Mouse (Mus musculus) kidney, postnatal 0 days (tissue): ENCODE measurements around the gene Cinp. TPM values are rescaled to one million over a fixed set of nuclear protein-coding genes. Genes with fewer than 3 reads are reported as not detected.
A peak's percentile ranks its signal among the peaks of the same experiment; 100 is the strongest.

Experiments used
- ATAC-seq: fragments of 200-750 bp; cut with Nextera tagmentation; replicated peaks from 2 replicates; pipeline ENCODE4 v1.8.0; 2017; ENCODE audit warnings: low read depth, moderate number of reproducible peaks, moderate TSS enrichment, moderate library complexity; ENCODE audit not compliant: low FRiP score
- DNase-seq: peaks from one replicate; pipeline ENCODE4 v3.0.0-alpha.2; 2016; ENCODE audit warnings: low spot score
- H3K27ac ChIP-seq: fragments of 300-500 bp; sonication (generic); 2 replicates; pipeline ENCODE4 v1.5.1; 2014; ENCODE audit warnings: mild to moderate bottlenecking
- H3K27me3 ChIP-seq: fragments of 300-500 bp; sonication (generic); 2 replicates; pipeline ENCODE4 v1.6.1; 2014; ENCODE audit warnings: low read length, mixed read lengths; ENCODE audit not compliant: insufficient read depth
- H3K36me3 ChIP-seq: fragments of 300-500 bp; sonication (generic); 2 replicates; pipeline ENCODE4 v1.6.1; 2014; ENCODE audit warnings: low read length, mixed read lengths; ENCODE audit not compliant: insufficient read depth
- H3K4me1 ChIP-seq: fragments of 300-500 bp; sonication (generic); replicated peaks from 2 replicates; pipeline ENCODE4 v1.6.1; 2014; ENCODE audit warnings: antibody characterized with exemption, low read length, mixed read lengths; ENCODE audit not compliant: insufficient read depth
- H3K4me2 ChIP-seq: fragments of 300-500 bp; sonication (generic); 2 replicates; pipeline ENCODE4 v1.6.1; 2014; ENCODE audit warnings: mild to moderate bottlenecking, low read length, moderate library complexity, mixed read lengths
- H3K4me3 ChIP-seq: fragments of 300-500 bp; sonication (generic); replicated peaks from 2 replicates; pipeline ENCODE4 v1.5.1; 2014; ENCODE audit warnings: low read depth, low read length
- H3K9ac ChIP-seq: fragments of 300-500 bp; sonication (generic); 2 replicates; pipeline ENCODE4 v1.6.1; 2014; ENCODE audit warnings: low read depth, low read length
- H3K9me3 ChIP-seq: fragments of 300-500 bp; sonication (generic); replicated peaks from 2 replicates; pipeline ENCODE4 v1.6.1; 2016; ENCODE audit warnings: low read length, inconsistent platforms, mixed read lengths
- CTCF ChIP-seq: IDR thresholded peaks from 2 replicates; pipeline ENCODE4 v1.5.1; 2016; ENCODE audit warnings: antibody characterized with exemption, low read depth, mild to moderate bottlenecking, moderate library complexity
- WGBS: fragments of 180-500 bp; shearing (Covaris S2); extraction: QIAGEN DNeasy Blood & Tissue Kit; methylation state at CpG from one replicate; pipeline ENCODE4 v1.1.7; 2014; 5-methylcytosine and 5-hydroxymethylcytosine counted together
- polyA plus RNA-seq: library from polyadenylated mRNA; unstranded; fragments of >200 nt; fragmentation: Nextera tagmentation; extraction: Ambion mirVana; gene quantifications from 2 replicates; pipeline ENCODE4 v1.2.1, GENCODE M21; 2015

Cinp gene
- polyA plus RNA-seq, 1 experiment from 2014 or later, result 59.2 TPM

DNA sequence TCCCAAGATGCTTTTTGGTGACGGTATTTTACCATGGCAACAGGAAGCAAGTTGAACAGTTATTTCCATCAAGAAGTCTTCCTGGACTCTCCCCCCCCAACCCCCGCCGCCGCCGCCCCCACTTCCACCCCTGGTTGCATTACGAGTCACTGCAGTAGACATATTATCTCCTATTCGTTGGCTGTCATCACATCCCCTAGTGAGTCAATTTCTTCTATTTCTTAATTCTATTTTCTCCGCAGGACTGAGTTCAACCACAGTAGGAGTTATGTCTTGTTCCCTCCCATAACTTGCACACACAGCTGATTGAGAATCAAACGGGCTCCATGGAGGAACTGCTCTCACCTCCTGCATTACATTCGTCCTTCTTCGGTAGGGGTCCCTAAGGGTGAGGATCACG lies 839 bp downstream of the Cinp start:
- H3K4me3 ChIP-seq, result peak overlapping the region; percentile 82
- H3K9me3 ChIP-seq, result no peaks in the 10 kb centered on the region
- peak overlapping the region; percentile 75 for H3K9ac ChIP-seq
- H3K27ac ChIP-seq, result peak overlapping the region; percentile 36; the same call in 1 of the 2 replicates
- DNase-seq (no peak), ATAC-seq (no peak)
- TF ChIP-seq CTCF, result no peak
- no peaks in the 10 kb centered on the region for H3K36me3 ChIP-seq
- 26% methylated on average over 12 of the region's 12 CpGs for WGBS
- H3K4me1 ChIP-seq, result peaks cover 9% of the 10 kb centered on the region
- peak overlapping the region; percentile 94 for H3K4me2 ChIP-seq
- no peaks in the 10 kb centered on the region for H3K27me3 ChIP-seq

DNA sequence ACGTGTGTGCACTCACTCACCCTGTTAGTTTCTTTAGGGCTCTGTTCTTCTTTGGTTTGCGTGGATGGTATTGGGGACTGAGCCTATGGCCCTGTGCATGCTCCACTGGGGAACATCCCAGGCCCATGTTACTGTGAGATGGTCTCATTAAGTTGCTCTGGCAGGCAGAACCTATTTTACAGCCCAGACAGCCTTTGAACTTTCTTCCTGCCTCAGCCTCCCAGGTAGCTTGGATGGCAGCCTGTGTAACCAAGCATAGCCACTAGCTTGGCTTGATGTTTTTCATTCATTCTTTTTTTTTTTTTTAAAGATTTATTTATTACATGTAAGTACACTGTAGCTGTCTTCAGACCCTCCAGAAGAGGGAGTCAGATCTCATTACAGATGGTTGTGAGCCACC lies 3.7 kb downstream of the Cinp start:
- WGBS, result 75% methylated on average over 2 of the region's 2 CpGs
- no peaks in the 10 kb centered on the region for H3K36me3 ChIP-seq
- no peak overlapping the region for H3K4me2 ChIP-seq
- TF ChIP-seq CTCF, result no peak
- H3K27me3 ChIP-seq, result no peaks in the 10 kb centered on the region
- ATAC-seq (no peak), DNase-seq (no peak)
- H3K4me3 ChIP-seq, result no peak overlapping the region
- no peak overlapping the region for H3K27ac ChIP-seq
- no peak overlapping the region for H3K9ac ChIP-seq
- no peaks in the 10 kb centered on the region for H3K9me3 ChIP-seq
- H3K4me1 ChIP-seq, result peaks cover 9% of the 10 kb centered on the region

DNA sequence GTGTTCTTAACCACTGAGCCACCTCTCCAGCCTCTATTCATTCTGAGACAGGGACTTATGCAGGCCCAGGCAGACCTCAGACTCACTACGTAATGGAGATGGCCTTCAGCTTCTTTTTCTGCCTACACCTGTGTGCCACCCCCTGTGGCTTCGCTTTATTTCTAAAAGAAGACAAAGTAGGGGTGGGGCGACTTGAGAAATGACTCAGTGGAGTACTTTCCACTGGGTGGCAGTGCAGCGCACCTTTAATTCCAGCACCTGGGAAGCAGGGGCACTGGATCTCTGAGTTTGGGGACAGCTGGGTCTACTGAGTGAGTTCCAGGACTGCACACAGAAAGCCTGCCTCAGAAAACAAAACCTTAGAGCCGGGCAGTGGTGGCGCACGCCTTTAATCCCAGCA lies 6.7 kb downstream of the Cinp start:
- Histone ChIP-seq H3K36me3 (peaks cover 16% of the 10 kb centered on the region), H3K4me2 (no peak overlapping the region), H3K4me3 (no peak overlapping the region), H3K9me3 (no peaks in the 10 kb centered on the region), H3K27me3 (no peaks in the 10 kb centered on the region), H3K4me1 (no peaks in the 10 kb centered on the region), H3K9ac (no peak overlapping the region), H3K27ac (no peak overlapping the region)
- ATAC-seq, result no peak
- 86% methylated on average over 7 of the region's 7 CpGs for WGBS
- DNase-seq, result no peak
- peak; percentile 37; the same call in 1 of the 2 replicates for TF ChIP-seq CTCF

DNA sequence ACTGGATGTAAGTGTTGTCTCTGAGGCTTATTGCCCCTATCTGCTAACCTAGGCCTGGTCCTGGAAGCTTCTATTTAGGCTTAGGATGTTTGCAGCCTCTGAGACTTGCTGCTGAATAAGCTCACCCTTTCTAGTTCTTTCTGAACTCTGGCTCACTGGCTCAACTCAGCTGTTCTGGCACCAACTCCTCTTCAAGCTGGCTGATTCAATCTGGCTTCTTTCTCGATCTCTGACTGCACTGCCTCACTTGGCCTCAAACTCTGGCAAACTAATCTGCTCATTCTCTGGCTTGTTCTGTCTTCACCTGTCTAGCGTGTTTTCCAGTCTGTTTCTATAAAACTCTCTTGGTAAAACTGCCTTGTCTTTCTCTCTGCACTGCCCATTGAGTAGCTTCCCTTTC lies 13.6 kb downstream of the Cinp start:
- Histone ChIP-seq H3K27me3 (no peaks in the 10 kb centered on the region), H3K4me2 (no peak overlapping the region), H3K27ac (no peak overlapping the region), H3K9me3 (no peaks in the 10 kb centered on the region), H3K4me3 (no peak overlapping the region), H3K4me1 (no peaks in the 10 kb centered on the region), H3K36me3 (peaks cover 47% of the 10 kb centered on the region), H3K9ac (no peak overlapping the region)
- 93% methylated on average over 2 of the region's 2 CpGs for WGBS
- no peak for TF ChIP-seq CTCF
- DNase-seq (no peak), ATAC-seq (no peak)

GRCm38 (mm10) chr12:110871247-110871646 lies 17.7 kb downstream of the Cinp start:
- no peak for TF ChIP-seq CTCF
- WGBS, result 96% methylated on average over 5 of the region's 5 CpGs
- no peaks in the 10 kb centered on the region for H3K27me3 ChIP-seq
- no peak overlapping the region for H3K4me2 ChIP-seq
- no peaks in the 10 kb centered on the region for H3K4me1 ChIP-seq
- no peak overlapping the region for H3K27ac ChIP-seq
- no peak for ATAC-seq
- H3K36me3 ChIP-seq, result peaks cover 52% of the 10 kb centered on the region
- no peak overlapping the region for H3K4me3 ChIP-seq
- DNase-seq, result no peak
- no peak overlapping the region for H3K9ac ChIP-seq
- H3K9me3 ChIP-seq, result no peaks in the 10 kb centered on the region

DNA sequence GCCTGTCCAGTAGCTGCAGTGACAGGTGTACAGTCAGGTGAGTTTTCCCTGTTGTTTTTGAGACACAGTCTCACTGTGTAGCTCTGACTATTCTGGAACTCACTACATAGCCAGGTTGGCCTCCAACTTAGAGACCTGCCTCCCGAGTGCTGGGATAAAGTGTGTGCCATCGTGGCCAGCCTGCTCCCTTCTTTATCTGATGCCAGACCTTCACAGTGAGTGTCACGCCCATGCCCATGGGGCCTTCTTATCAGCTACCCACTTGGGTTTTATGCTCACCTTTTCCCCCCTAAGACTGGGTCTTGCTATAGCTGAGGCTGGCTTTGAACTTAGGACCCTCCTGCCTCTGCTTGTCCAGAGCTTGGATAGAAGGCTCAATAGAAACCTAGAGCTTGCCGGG lies 18.8 kb downstream of the Cinp start:
- Histone ChIP-seq H3K9ac (no peak overlapping the region), H3K4me3 (no peak overlapping the region), H3K27ac (no peak overlapping the region), H3K4me2 (no peak overlapping the region), H3K4me1 (no peaks in the 10 kb centered on the region), H3K9me3 (no peaks in the 10 kb centered on the region), H3K27me3 (no peaks in the 10 kb centered on the region), H3K36me3 (peaks cover 54% of the 10 kb centered on the region)
- ATAC-seq, result no peak
- DNase-seq, result no peak
- 89% methylated on average over 4 of the region's 4 CpGs for WGBS
- TF ChIP-seq CTCF, result no peak

GRCm38 (mm10) chr12:110865989-110866388 lies 23.0 kb downstream of the Cinp start:
- 83% methylated on average over 10 of the region's 10 CpGs for WGBS
- TF ChIP-seq CTCF, result no peak
- DNase-seq (no peak), ATAC-seq (no peak)
- H3K9me3 ChIP-seq, result no peaks in the 10 kb centered on the region
- no peaks in the 10 kb centered on the region for H3K4me1 ChIP-seq
- H3K9ac ChIP-seq, result no peak overlapping the region
- H3K4me3 ChIP-seq, result no peak overlapping the region
- no peak overlapping the region for H3K27ac ChIP-seq
- peaks cover 44% of the 10 kb centered on the region for H3K36me3 ChIP-seq
- no peaks in the 10 kb centered on the region for H3K27me3 ChIP-seq
- H3K4me2 ChIP-seq, result no peak overlapping the region
